Mouse (Mus musculus) heart, postnatal 0 days (tissue): Measurements from ENCODE around the gene Sema3c. TPM values are rescaled to one million over a fixed set of nuclear protein-coding genes. Genes with fewer than 3 reads are reported as not detected.
A peak's percentile ranks its signal among the peaks of the same experiment; 100 is the strongest.
"Not testable (repeated sequence)": the region's sequence is repeated elsewhere in the genome, so short reads cannot be mapped to it uniquely, and the experiment has no call there.

ENCODE experiments used
- ATAC-seq: fragments of 200-750 bp; cut with Nextera tagmentation; 2 replicates; pipeline ENCODE4 v1.8.0; 2017; ENCODE audit warnings: low read depth, moderate number of reproducible peaks, moderate library complexity; ENCODE audit not compliant: insufficient read depth
- DNase-seq: peaks from one replicate; pipeline ENCODE4 v3.0.0-alpha.2; 2016; ENCODE audit warnings: low spot score
- H3K27ac ChIP-seq: fragments of 300-500 bp; sonication (generic); 2 replicates; pipeline ENCODE4 v1.5.1; 2014; ENCODE audit warnings: low read depth, mild to moderate bottlenecking
- H3K27me3 ChIP-seq: fragments of 300-500 bp; sonication (generic); 2 replicates; pipeline ENCODE4 v1.6.1; 2014; ENCODE audit warnings: low read length, mixed read lengths; ENCODE audit not compliant: control insufficient read depth, insufficient read depth
- H3K36me3 ChIP-seq: fragments of 300-500 bp; sonication (generic); replicated peaks from 2 replicates; pipeline ENCODE4 v1.6.1; 2014; ENCODE audit warnings: low read length, mixed read lengths; ENCODE audit not compliant: control insufficient read depth, insufficient read depth
- H3K4me1 ChIP-seq: fragments of 300-500 bp; sonication (generic); 2 replicates; pipeline ENCODE4 v1.6.1; 2014; ENCODE audit warnings: antibody characterized with exemption; ENCODE audit not compliant: control insufficient read depth, insufficient read depth
- H3K4me2 ChIP-seq: fragments of 300-500 bp; sonication (generic); 2 replicates; pipeline ENCODE4 v1.6.1; 2014; ENCODE audit warnings: low read depth, mild to moderate bottlenecking, low read length, moderate library complexity
- H3K4me3 ChIP-seq: fragments of 300-500 bp; sonication (generic); 2 replicates; pipeline ENCODE4 v1.5.1; 2014; ENCODE audit warnings: low read depth, low read length
- H3K9ac ChIP-seq: fragments of 300-500 bp; sonication (generic); replicated peaks from 2 replicates; pipeline ENCODE4 v1.6.1; 2014; ENCODE audit warnings: low read depth, low read length, mixed read lengths
- H3K9me3 ChIP-seq: fragments of 300-500 bp; sonication (generic); replicated peaks from 2 replicates; pipeline ENCODE4 v1.6.1; 2016; ENCODE audit warnings: low read length; ENCODE audit not compliant: control insufficient read depth
- CTCF ChIP-seq: IDR thresholded peaks from 2 replicates; pipeline ENCODE4 v1.5.1; 2016; ENCODE audit warnings: antibody characterized with exemption, control low read depth, low read depth
- EP300 ChIP-seq: IDR thresholded peaks from 2 replicates; pipeline ENCODE4 v1.6.1; 2016; ENCODE audit warnings: antibody characterized with exemption, low read depth
- WGBS: fragments of 180-500 bp; shearing (Covaris S2); extraction: QIAGEN DNeasy Blood & Tissue Kit; methylation state at CpG from one replicate; pipeline ENCODE4 v1.1.7; 2014; 5-methylcytosine and 5-hydroxymethylcytosine counted together
- polyA plus RNA-seq: library from polyadenylated mRNA; unstranded; fragments of >200 nt; fragmentation: Nextera tagmentation; extraction: Ambion mirVana; gene quantifications from 2 replicates; pipeline ENCODE4 v1.2.1, GENCODE M21; 2015
- total RNA-seq: library from RNA; depleted of rRNA; stranded (reverse); fragments of >200 nt; gene quantifications from 2 replicates; pipeline ENCODE4 v1.2.3, GENCODE M21; 2014; ENCODE audit warnings: low replicate concordance; rRNA removed

Sema3c gene
- total RNA-seq = 12.1 and 31.3 TPM in 2 replicates
- polyA plus RNA-seq = 4.5 and 4.8 TPM in 2 replicates

GRCm38 (mm10) chr5:17573694-17574380 is at the start of gene Sema3c:
Sema3c (plus strand) TSS chr5:17574281.
- ATAC-seq (no peak), DNase-seq (peak; percentile 41)
- Histone ChIP-seq H3K27me3 (0 out of 2 replicates have a peak, but pooled peaks cover 4% of the 10 kb centered on the region), H3K4me2 (peak within 1 kb of the TSS; percentile 95), H3K9me3 (no peaks in the 10 kb centered on the region), H3K36me3 (no peaks in the 10 kb centered on the region), H3K4me1 (no peaks in the 10 kb centered on the region), H3K4me3 (peak within 1 kb of the TSS; percentile 77), H3K27ac (peak within 1 kb of the TSS; percentile 51; the same call in 1 of the 2 replicates), H3K9ac (peak within 1 kb of the TSS; percentile 45)
- under 1% methylated on average over 16 of the region's 16 CpGs for WGBS
- TF ChIP-seq CTCF (peak; percentile 61), EP300 (no peak)

- not testable (repeated sequence) for H3K4me3 ChIP-seq, H3K27me3 ChIP-seq, ATAC-seq, H3K9ac ChIP-seq, H3K4me1 ChIP-seq, H3K27ac ChIP-seq, DNase-seq, H3K36me3 ChIP-seq, H3K9me3 ChIP-seq, H3K4me2 ChIP-seq
- 82% methylated on average over 2 of the region's 2 CpGs for WGBS
These were observed 42.9 kb upstream of the Sema3c start for GRCm38 (mm10) chr5:17531165-17531564.

GRCm38 (mm10) chr5:17543141-17543540 is 30.9 kb upstream of the Sema3c start:
- no peak overlapping the region for H3K4me2 ChIP-seq
- no peak overlapping the region for H3K27ac ChIP-seq
- H3K9me3 ChIP-seq = no peaks in the 10 kb centered on the region
- H3K4me3 ChIP-seq = no peak overlapping the region
- ATAC-seq (no peak), DNase-seq (no peak)
- WGBS = 57% methylated on average over 4 of the region's 4 CpGs
- H3K4me1 ChIP-seq = no peaks in the 10 kb centered on the region
- H3K36me3 ChIP-seq = no peaks in the 10 kb centered on the region
- no peak overlapping the region for H3K9ac ChIP-seq
- TF ChIP-seq EP300 (no peak), CTCF (no peak)
- no peaks in the 10 kb centered on the region for H3K27me3 ChIP-seq

DNA sequence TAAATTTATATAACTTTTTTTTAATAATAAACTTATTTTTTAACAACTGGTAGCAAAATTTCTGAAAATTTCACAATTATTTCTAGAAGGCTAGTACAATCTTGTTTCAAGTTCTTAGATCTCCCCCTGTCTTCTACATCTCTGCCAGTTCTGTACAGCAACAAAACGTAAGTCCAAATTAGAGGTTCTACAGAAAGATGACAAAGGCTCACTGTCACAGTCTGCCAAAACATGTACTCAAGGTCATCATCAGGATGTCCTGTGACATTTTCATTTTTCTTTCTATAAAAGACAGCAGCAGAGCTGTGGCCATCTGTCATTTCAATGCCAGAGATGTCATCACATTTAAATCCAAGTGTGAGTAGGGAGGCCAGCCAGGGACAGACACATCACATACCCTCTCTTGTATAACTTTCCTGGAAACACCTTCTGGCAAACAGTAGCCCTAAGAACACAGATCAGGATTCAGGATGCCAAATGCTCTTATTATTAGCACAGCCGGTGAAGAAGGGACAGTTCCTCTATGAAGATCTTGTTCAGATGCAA is 29.1 kb upstream of the Sema3c start:
- H3K9ac ChIP-seq = no peak overlapping the region

GRCm38 (mm10) chr5:17551693-17552092 is 22.4 kb upstream of the Sema3c start:
- Histone ChIP-seq H3K9ac (no peak overlapping the region), H3K36me3 (no peaks in the 10 kb centered on the region), H3K27ac (no peak overlapping the region), H3K4me3 (no peak overlapping the region), H3K4me1 (no peaks in the 10 kb centered on the region), H3K27me3 (no peaks in the 10 kb centered on the region), H3K9me3 (no peaks in the 10 kb centered on the region), H3K4me2 (no peak overlapping the region)
- TF ChIP-seq EP300 (no peak), CTCF (no peak)
- DNase-seq = no peak
- 39% methylated on average over 3 of the region's 3 CpGs for WGBS
- no peak for ATAC-seq

More for the DNA sequence above, 29.1 kb upstream of the Sema3c start:
- H3K4me3 ChIP-seq = no peak overlapping the region
- WGBS = 64% methylated on average over 2 of the region's 2 CpGs
- H3K36me3 ChIP-seq = no peaks in the 10 kb centered on the region
- DNase-seq (no peak), ATAC-seq (no peak)
- H3K27ac ChIP-seq = no peak overlapping the region
- no peak overlapping the region for H3K4me2 ChIP-seq
- H3K27me3 ChIP-seq = no peaks in the 10 kb centered on the region
- H3K4me1 ChIP-seq = no peaks in the 10 kb centered on the region
- no peaks in the 10 kb centered on the region for H3K9me3 ChIP-seq
- TF ChIP-seq CTCF = no peak
- no peak for TF ChIP-seq EP300

DNA sequence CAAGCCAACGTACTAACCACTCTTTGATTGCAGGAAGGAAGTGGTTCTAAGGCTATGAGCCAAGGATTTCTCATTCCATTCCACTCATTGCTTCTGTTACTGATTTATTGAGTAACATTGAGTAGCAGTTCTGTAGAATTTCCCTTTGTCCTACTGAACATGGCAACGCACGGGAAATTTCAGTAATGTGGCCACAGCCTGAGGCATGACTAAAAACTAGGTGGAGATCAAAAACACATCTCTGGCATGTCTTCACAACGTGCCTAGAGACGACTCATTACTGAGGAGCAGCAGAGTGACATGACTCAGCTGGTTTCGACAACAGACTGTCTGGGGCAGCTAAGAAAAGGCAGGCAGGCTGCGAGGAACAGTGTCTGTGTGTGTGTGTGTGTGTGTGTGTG is 18.0 kb upstream of the Sema3c start:
- Histone ChIP-seq H3K36me3 (no peaks in the 10 kb centered on the region), H3K27ac (no peak overlapping the region), H3K27me3 (no peaks in the 10 kb centered on the region), H3K9me3 (no peaks in the 10 kb centered on the region), H3K4me1 (no peaks in the 10 kb centered on the region), H3K9ac (no peak overlapping the region), H3K4me3 (no peak overlapping the region), H3K4me2 (no peak overlapping the region)
- ATAC-seq (no peak), DNase-seq (no peak)
- 33% methylated on average over 7 of the region's 7 CpGs for WGBS
- TF ChIP-seq EP300 (no peak), CTCF (no peak)
